Comparison of ENCODE assay signal across 20 mouse cellular contexts in genomic region chr4:43703851-43704250, GRCm38 (mm10). TPM values are rescaled to one million over a fixed set of nuclear protein-coding genes. Genes with fewer than 3 reads are reported as not detected.
DNase-seq lines count a peak whose midpoint lies in the region; ATAC-seq and TF ChIP-seq lines count a peak whose summit lies in the region.
"Had no signal": no experiment of that assay in that cellular context is flagged by ENCODE, and none has a peak within 500 bp of the region (broad histone marks: within the 10 kb centered on the region; RNA-seq: fewer than 3 reads in every experiment).

No protein-coding gene starts in this region.

- no peak for TF ChIP-seq CTCF in lung, postnatal 0 days (IDR thresholded peaks at IDR 0.05)
- TF ChIP-seq CTCF in lung, adult 2 months (IDR thresholded peaks at IDR 0.05; ENCODE audit: insufficient read depth, low read length): no peak

- TF ChIP-seq EP300 in lung, postnatal 0 days (IDR thresholded peaks at IDR 0.05): no peak

- peak; percentile 95 for DNase-seq in heart, adult 11 months
- DNase-seq in heart, postnatal 25 days (ENCODE audit: low spot score): no peak
- DNase-seq in lung, postnatal 0 days (ENCODE audit: low spot score): no peak
- DNase-seq in lung, adult 2 months: no peak
- DNase-seq in lung, postnatal 36 days: peak; percentile 29
- DNase-seq in cerebellum, postnatal 4 days (ENCODE audit: low spot score in 2 of 2): no peak
- DNase-seq in neural tube, embryonic 10.5 days (ENCODE audit: extremely low spot score, low spot score): no peak
- DNase-seq: cerebellum, postnatal 14 days had no signal

- peak; percentile 43; the same call in 1 of the 2 replicates for ATAC-seq in lung, postnatal 0 days
- ATAC-seq in kidney, embryonic 16.5 days (ENCODE audit: low FRiP score, low TSS enrichment): 0 out of 2 replicates have a peak, but pooled peaks have one; percentile 15
- ATAC-seq: intestine, embryonic 16.5 days; midbrain, embryonic 16.5 days had no signal

- H3K36me3 ChIP-seq in lung, postnatal 0 days (ENCODE audit: insufficient read depth, low read length): no peaks in the 10 kb centered on the region
- H3K36me3 ChIP-seq in kidney, embryonic 16.5 days (ENCODE audit: insufficient read depth, low read length): no peaks in the 10 kb centered on the region
- H3K36me3 ChIP-seq: forebrain, embryonic 12.5 days; hindbrain, embryonic 15.5 days; limb, embryonic 12.5 days had no signal

- intact Hi-C loops in heart, postnatal 25 days (cut with DNase I): no loop called here

- H3K27ac ChIP-seq in lung, postnatal 0 days (ENCODE audit: low read length): no peak overlapping the region
- no peak overlapping the region for H3K27ac ChIP-seq in kidney, embryonic 16.5 days (ENCODE audit: low read length)
- H3K27ac ChIP-seq: forebrain, embryonic 12.5 days; hindbrain, embryonic 15.5 days; limb, embryonic 12.5 days; liver, embryonic 14.5 days had no signal

- no peak overlapping the region for H3K4me2 ChIP-seq in lung, postnatal 0 days (replicated peaks; ENCODE audit: low read depth, low read length)
- H3K4me2 ChIP-seq in kidney, embryonic 16.5 days (replicated peaks; ENCODE audit: low read depth, low read length): no peak overlapping the region
- H3K4me2 ChIP-seq: forebrain, embryonic 12.5 days; hindbrain, embryonic 15.5 days; limb, embryonic 12.5 days had no signal

- no peak overlapping the region for H3K4me3 ChIP-seq in lung, postnatal 0 days (ENCODE audit: low read depth, low read length)
- no peak overlapping the region for H3K4me3 ChIP-seq in lung, adult 2 months (replicated peaks; ENCODE audit: extremely low read depth, low read depth, low read length)
- no peak overlapping the region for H3K4me3 ChIP-seq in kidney, embryonic 16.5 days (ENCODE audit: low read length)
- H3K4me3 ChIP-seq: forebrain, embryonic 12.5 days; hindbrain, embryonic 15.5 days; limb, embryonic 12.5 days had no signal

- TF ChIP-seq POLR2A in lung, adult 2 months (IDR thresholded peaks at IDR 0.05; ENCODE audit: borderline replicate concordance, extremely low read depth, low read depth, low read length): no peak

- no peak overlapping the region for H3K9ac ChIP-seq in lung, postnatal 0 days (replicated peaks; ENCODE audit: low read depth)
- H3K9ac ChIP-seq in kidney, embryonic 16.5 days (replicated peaks; ENCODE audit: low read length): no peak overlapping the region
- H3K9ac ChIP-seq: forebrain, embryonic 12.5 days; hindbrain, embryonic 15.5 days; limb, embryonic 12.5 days; liver, embryonic 14.5 days had no signal

- 51% methylated on average over 8 of the region's 8 CpGs for WGBS in lung, postnatal 0 days
- 73% methylated on average over 8 of the region's 8 CpGs for WGBS in lung, adult 2 months
- WGBS in kidney, embryonic 16.5 days: 54% methylated on average over 8 of the region's 8 CpGs

- no peaks in the 10 kb centered on the region for H3K4me1 ChIP-seq in lung, postnatal 0 days (ENCODE audit: insufficient read depth, low read depth, low read length)
- H3K4me1 ChIP-seq in lung, adult 2 months (ENCODE audit: control insufficient read depth, insufficient read depth, low read length): no peaks in the 10 kb centered on the region
- 0 out of 2 replicates have a peak, but pooled peaks cover 4% of the 10 kb centered on the region for H3K4me1 ChIP-seq in kidney, embryonic 16.5 days (ENCODE audit: insufficient read depth, low read length)
- H3K4me1 ChIP-seq: hindbrain, embryonic 15.5 days; limb, embryonic 12.5 days had no signal

- H3K9me3 ChIP-seq in lung, postnatal 0 days (ENCODE audit: low read length): no peaks in the 10 kb centered on the region
- H3K9me3 ChIP-seq in kidney, embryonic 16.5 days (ENCODE audit: low read length): no peaks in the 10 kb centered on the region
- H3K9me3 ChIP-seq: forebrain, embryonic 12.5 days; hindbrain, embryonic 15.5 days; limb, embryonic 12.5 days had no signal

- no peaks in the 10 kb centered on the region for H3K27me3 ChIP-seq in lung, postnatal 0 days (replicated peaks; ENCODE audit: insufficient read depth, low read length)
- H3K27me3 ChIP-seq in kidney, embryonic 16.5 days (ENCODE audit: insufficient read depth, low read length): no peaks in the 10 kb centered on the region
- H3K27me3 ChIP-seq: forebrain, embryonic 12.5 days; hindbrain, embryonic 15.5 days had no signal

RNA-seq across cellular contexts. Expression of gene Olfr70, which starts 3.2 kb away (rescaled TPM):
- total RNA-seq in heart, postnatal 25 days (2021): not detected
- not detected in 2 replicates for polyA plus RNA-seq in lung, postnatal 0 days (2015; fragmentation: Nextera tagmentation; extraction: Ambion mirVana)
- not detected in 2 replicates for polyA plus RNA-seq in lung, adult 2 months (2012; rRNA removed)
- polyA plus RNA-seq in kidney, embryonic 16.5 days (2015; fragmentation: Nextera tagmentation; extraction: Ambion mirVana): not detected in 2 replicates
- total RNA-seq: gastrocnemius, postnatal 4 days; left cerebral cortex, adult 8-10 months had no signal
- polyA plus RNA-seq: forebrain, embryonic 12.5 days; heart, embryonic 16.5 days; hindbrain, embryonic 15.5 days; intestine, embryonic 16.5 days; liver, embryonic 14.5 days; midbrain, embryonic 16.5 days; stomach, embryonic 14.5 days; thymus, postnatal 0 days had no signal

RNA-seq across cellular contexts. Expression of gene Olfr71, which starts 6.2 kb away (rescaled TPM):
- total RNA-seq in heart, postnatal 25 days (2021): not detected
- polyA plus RNA-seq in lung, postnatal 0 days (2015; fragmentation: Nextera tagmentation; extraction: Ambion mirVana): 0.17 TPM in 1 of 2 replicates, not detected in the other
- 0.37 and 0.67 TPM in 2 replicates for polyA plus RNA-seq in lung, adult 2 months (2012; rRNA removed)
- polyA plus RNA-seq in kidney, embryonic 16.5 days (2015; fragmentation: Nextera tagmentation; extraction: Ambion mirVana): not detected in 2 replicates
- total RNA-seq: gastrocnemius, postnatal 4 days; left cerebral cortex, adult 8-10 months had no signal
- polyA plus RNA-seq: heart, embryonic 16.5 days; hindbrain, embryonic 15.5 days; intestine, embryonic 16.5 days; limb, embryonic 12.5 days; liver, embryonic 14.5 days; thymus, postnatal 0 days had no signal

RNA-seq across cellular contexts. Expression of gene Hrct1, which starts 23.1 kb away (rescaled TPM):
- 1 to 10 TPM; 3.3 to 3.4 TPM for total RNA-seq in heart, postnatal 25 days (2021)
- polyA plus RNA-seq in lung, postnatal 0 days (2015; fragmentation: Nextera tagmentation; extraction: Ambion mirVana): 11.8 and 19.3 TPM in 2 replicates
- polyA plus RNA-seq in lung, adult 2 months (2012; rRNA removed): 14.4 and 15.1 TPM in 2 replicates
- polyA plus RNA-seq in kidney, embryonic 16.5 days (2015; fragmentation: Nextera tagmentation; extraction: Ambion mirVana): 1.1 and 1.3 TPM in 2 replicates
- polyA plus RNA-seq: forebrain, embryonic 12.5 days had no signal

RNA-seq across cellular contexts. Expression of gene Spaar, which starts 26.0 kb away (rescaled TPM):
- total RNA-seq in heart, postnatal 25 days (2021): 1 to 10 TPM; 4.8 to 4.9 TPM
- 5.7 and 8.1 TPM in 2 replicates for polyA plus RNA-seq in lung, postnatal 0 days (2015; fragmentation: Nextera tagmentation; extraction: Ambion mirVana)
- polyA plus RNA-seq in lung, adult 2 months (2012; rRNA removed): 5.7 and 9.4 TPM in 2 replicates
- polyA plus RNA-seq in kidney, embryonic 16.5 days (2015; fragmentation: Nextera tagmentation; extraction: Ambion mirVana): 0.17 and 0.20 TPM in 2 replicates
- polyA plus RNA-seq: forebrain, embryonic 12.5 days had no signal

RNA-seq across cellular contexts. Expression of gene Fam221b, which starts 34.9 kb away (rescaled TPM):
- total RNA-seq in heart, postnatal 25 days (2021): under 1 TPM; 0.20 to 0.26 TPM
- 2.5 TPM in 2 replicates for polyA plus RNA-seq in lung, postnatal 0 days (2015; fragmentation: Nextera tagmentation; extraction: Ambion mirVana)
- polyA plus RNA-seq in lung, adult 2 months (2012; rRNA removed): 0.04 and 0.15 TPM in 2 replicates
- polyA plus RNA-seq in kidney, embryonic 16.5 days (2015; fragmentation: Nextera tagmentation; extraction: Ambion mirVana): 1.6 and 3.2 TPM in 2 replicates

Comparison
In these comparisons a context has a peak if more than half of its experiments do, and no peak if none do; other contexts are left out.
1. DNase-seq: peak in heart, adult 11 months (single experiment) and lung, postnatal 36 days (single experiment); none in heart, postnatal 25 days (single experiment), lung, postnatal 0 days (single experiment), lung, adult 2 months (single experiment), cerebellum, postnatal 4 days (0 of 2) and neural tube, embryonic 10.5 days (single experiment).